Mouse (Mus musculus) myocyte (in vitro differentiated cells): Measurements from ENCODE around the gene Elfn1.

Experiments used
- CEBPB ChIP-seq: IDR thresholded peaks from 2 replicates; pipeline ENCODE4 v1.6.1; 2011; ENCODE audit warnings: mild to moderate bottlenecking, moderate library complexity; ENCODE audit not compliant: poor library complexity, insufficient read depth, severe bottlenecking
- E2F4 ChIP-seq: IDR thresholded peaks from one replicate; pipeline ENCODE4 v1.6.1; 2011; ENCODE audit warnings: mild to moderate bottlenecking, control low read depth, moderate library complexity; ENCODE audit not compliant: insufficient read depth
- MAX ChIP-seq: IDR thresholded peaks from one replicate; pipeline ENCODE4 v1.6.1; 2011; ENCODE audit warnings: low read depth, mild to moderate bottlenecking, control low read depth
- MYOD1 ChIP-seq, 3 experiments: IDR thresholded peaks; one replicate each; pipeline ENCODE4 v1.6.1; 2011; ENCODE audit warnings: control low read depth in 2 of 3, low read depth in 2 of 3, mild to moderate bottlenecking in 2 of 3, moderate library complexity in 1 of 3; ENCODE audit not compliant: insufficient read length in 2 of 3, control insufficient read depth in 1 of 3
- MYOG ChIP-seq, 3 experiments: IDR thresholded peaks; one replicate each; pipeline ENCODE4 v1.6.1; 2011; ENCODE audit warnings: control low read depth in 2 of 3, low read depth in 2 of 3, mild to moderate bottlenecking in 2 of 3; ENCODE audit not compliant: insufficient read length in 2 of 3, control insufficient read depth in 1 of 3, insufficient read depth in 1 of 3
- POLR2A ChIP-seq: IDR thresholded peaks from one replicate; pipeline ENCODE4 v1.6.1; 2011; ENCODE audit warnings: low read depth, mild to moderate bottlenecking, control low read depth, moderate library complexity; ENCODE audit not compliant: insufficient read length
- POLR2AphosphoS2 ChIP-seq: IDR thresholded peaks from one replicate; pipeline ENCODE4 v1.6.1; 2011; ENCODE audit warnings: low read depth, control low read depth; ENCODE audit not compliant: insufficient read length
- SRF ChIP-seq: IDR thresholded peaks from one replicate; pipeline ENCODE4 v1.6.1; 2011; ENCODE audit warnings: low read depth; ENCODE audit not compliant: control insufficient read depth, insufficient read length
- TCF12 ChIP-seq: IDR thresholded peaks from one replicate; pipeline ENCODE4 v1.6.1; 2011; ENCODE audit warnings: mild to moderate bottlenecking, control low read depth; ENCODE audit not compliant: poor library complexity, insufficient read depth, severe bottlenecking
- USF1 ChIP-seq: IDR thresholded peaks from one replicate; pipeline ENCODE4 v1.6.1; 2011; ENCODE audit warnings: low read depth, mild to moderate bottlenecking, control low read depth, moderate library complexity

DNA sequence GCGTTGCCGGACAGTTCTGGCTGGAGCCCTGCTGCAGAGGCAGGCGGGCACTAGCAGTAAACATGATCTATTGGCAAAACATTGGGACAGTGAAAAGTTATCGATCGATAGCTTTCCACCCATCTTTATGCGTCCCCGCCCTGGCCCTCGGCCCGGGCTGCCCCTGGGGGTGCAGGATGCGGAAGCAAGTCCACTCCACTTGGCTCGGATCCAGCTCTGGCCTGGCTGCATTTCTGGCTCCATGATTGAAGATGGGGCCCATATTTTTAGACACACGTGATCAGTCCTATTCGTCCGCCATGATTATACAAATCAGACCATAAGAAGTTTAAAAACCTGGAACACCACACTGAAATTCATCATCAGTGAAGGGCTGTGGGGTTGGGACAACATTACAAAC, 57.9 kb downstream of the Elfn1 start:
- no peak for TF ChIP-seq POLR2A
- TF ChIP-seq POLR2AphosphoS2: no peak
- TF ChIP-seq USF1: no peak
- no peak for TF ChIP-seq CEBPB
- TF ChIP-seq TCF12: no peak
- no peak for TF ChIP-seq MAX
- no peak for TF ChIP-seq MYOG (IDR thresholded peaks at IDR 0.05; ENCODE audit: control insufficient read depth in 1 of 3, insufficient read depth in 1 of 3, insufficient read length in 2 of 3, low read depth in 2 of 3)
- TF ChIP-seq MYOD1 (IDR thresholded peaks at IDR 0.05; ENCODE audit: control insufficient read depth in 1 of 3, insufficient read length in 2 of 3, low read depth in 2 of 3): no peak
- no peak for TF ChIP-seq E2F4
- TF ChIP-seq SRF: no peak
